Mouse (Mus musculus) gonadal fat pad, adult 2 months (tissue): Measurements from ENCODE around the gene Sparcl1. TPM values are rescaled to one million over a fixed set of nuclear protein-coding genes. Genes with fewer than 3 reads are reported as not detected.

Source experiments
- polyA plus RNA-seq: library from polyadenylated mRNA; depleted of rRNA; stranded (reverse); fragments of >200 nt; gene quantifications from 2 replicates; pipeline ENCODE4 v1.2.3, GENCODE M21; 2012; rRNA removed

Sparcl1 gene
- polyA plus RNA-seq, 1 experiment: 148 TPM

Other genes with a start within 250 kb of the Sparcl1 start
- gene Klhl8, start 202.5 kb downstream of the Sparcl1 start, polyA plus RNA-seq: 9.3 and 9.8 TPM in 2 replicates
- 0.08 and 0.30 TPM in 2 replicates for gene Hsd17b13, start 136.3 kb downstream of the Sparcl1 start, polyA plus RNA-seq
- 36.0 and 37.0 TPM in 2 replicates for gene Hsd17b11, start 91.8 kb downstream of the Sparcl1 start, polyA plus RNA-seq
- gene Nudt9, start 67.4 kb downstream of the Sparcl1 start, polyA plus RNA-seq: 59.8 and 70.6 TPM in 2 replicates
- gene Gm17660, start 36.1 kb downstream of the Sparcl1 start, polyA plus RNA-seq: not detected in 2 replicates
- gene Dspp, start 57.0 kb upstream of the Sparcl1 start, polyA plus RNA-seq: not detected in 2 replicates
- 0.08 TPM in 1 of 2 replicates, not detected in the other for gene Dmp1, start 88.9 kb upstream of the Sparcl1 start, polyA plus RNA-seq
- gene Ibsp, start 185.4 kb upstream of the Sparcl1 start, polyA plus RNA-seq: not detected in 2 replicates
- not detected in 2 replicates for gene Mepe, start 211.6 kb upstream of the Sparcl1 start, polyA plus RNA-seq